Mouse (Mus musculus): Measurements from ENCODE around the gene Nif3l1.

DNA sequence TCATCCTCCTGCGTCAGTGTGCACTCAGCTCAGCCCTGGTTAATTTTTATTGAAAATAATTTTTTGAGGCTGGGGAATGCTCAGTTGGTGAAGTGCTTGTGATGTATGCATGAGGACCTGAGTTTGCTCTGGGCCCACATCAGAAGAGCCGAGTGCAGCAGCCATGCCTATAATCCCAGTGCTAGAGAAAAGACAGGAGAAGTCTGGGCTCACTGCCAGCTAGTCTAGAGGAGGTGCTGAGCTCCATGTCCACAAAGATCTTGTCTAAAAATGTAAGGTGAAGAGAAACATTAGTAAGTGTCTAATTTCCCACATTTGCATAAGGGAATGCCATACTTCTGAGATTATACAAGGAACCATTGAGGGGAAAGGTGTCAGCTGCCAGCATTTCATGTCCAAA lies 13.9 kb downstream of the Nif3l1 start:
- TF ChIP-seq CTCF (IDR thresholded peaks at IDR 0.05; ENCODE audit: extremely low read depth, insufficient read length, insufficient replicate concordance, low read depth, low read length): no peak
- TF ChIP-seq POLR2A (IDR thresholded peaks at IDR 0.05; ENCODE audit: low read depth, low read length): no peak
